Mouse (Mus musculus) gonadal fat pad, adult 2 months (tissue): Measurements from ENCODE around the gene Gnas. TPM values are rescaled to one million over a fixed set of nuclear protein-coding genes. Genes with fewer than 3 reads are reported as not detected.
"Not testable (repeated sequence)": the region's sequence is repeated elsewhere in the genome, so short reads cannot be mapped to it uniquely, and the experiment has no call there.

Experiments
- DNase-seq: peaks from one replicate; pipeline ENCODE4 v3.0.0-alpha.2; 2012; ENCODE audit warnings: low read depth
- polyA plus RNA-seq: library from polyadenylated mRNA; depleted of rRNA; stranded (reverse); fragments of >200 nt; gene quantifications from 2 replicates; pipeline ENCODE4 v1.2.3, GENCODE M21; 2012

Gene Gnas
- polyA plus RNA-seq, 1 experiment: 1,261 TPM

- no peak for DNase-seq
Measured at GRCm38 (mm10) chr2:174328358-174328905, 44.3 kb downstream of the Gnas start.

- no peak for DNase-seq
Measured at GRCm38 (mm10) chr2:174328926-174329662, 45.0 kb downstream of the Gnas start.

DNA sequence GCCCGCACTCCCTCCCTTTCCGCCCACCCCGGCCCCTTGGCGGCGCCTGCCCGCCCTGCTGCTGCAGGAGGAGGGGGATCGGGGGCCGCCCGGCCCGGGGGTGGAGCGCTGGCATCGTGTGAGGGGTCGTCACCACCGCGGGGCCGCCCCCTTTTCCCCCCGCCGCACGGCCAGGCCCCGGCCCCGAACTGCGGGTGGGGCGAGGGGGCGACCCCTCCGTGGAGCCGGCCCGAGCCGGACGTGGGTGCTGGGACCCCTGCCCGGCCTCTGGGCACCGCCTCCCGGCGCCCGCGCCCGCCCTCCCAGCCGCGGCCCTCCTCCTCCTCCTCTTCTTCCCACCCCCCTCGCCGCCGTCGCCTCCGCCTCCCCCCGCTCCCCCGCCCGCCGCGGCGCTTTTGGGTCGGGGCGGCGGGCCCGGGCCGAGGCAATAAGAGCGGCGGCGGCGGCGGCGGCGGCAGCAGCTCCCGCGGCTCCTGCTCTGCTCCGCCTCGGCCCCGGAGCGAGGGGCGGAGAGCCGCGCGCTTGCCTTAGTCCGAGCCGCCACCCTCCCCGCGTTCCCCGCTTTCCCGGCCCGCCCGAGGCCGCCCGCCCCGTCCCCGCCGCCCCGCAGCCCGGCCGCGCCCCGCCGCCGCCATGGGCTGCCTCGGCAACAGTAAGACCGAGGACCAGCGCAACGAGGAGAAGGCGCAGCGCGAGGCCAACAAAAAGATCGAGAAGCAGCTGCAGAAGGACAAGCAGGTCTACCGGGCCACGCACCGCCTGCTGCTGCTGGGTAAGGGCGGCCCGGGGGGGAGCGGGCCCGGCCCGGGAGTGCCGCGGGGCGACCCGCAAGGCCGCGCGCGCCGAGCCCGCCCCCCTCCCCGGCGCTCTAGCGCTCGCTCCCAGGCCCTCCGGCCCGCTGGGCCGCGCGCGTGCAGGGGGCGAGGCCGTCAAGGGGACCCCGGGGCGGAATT lies 45.8 kb downstream of the Gnas start:
- no peak for DNase-seq

DNA sequence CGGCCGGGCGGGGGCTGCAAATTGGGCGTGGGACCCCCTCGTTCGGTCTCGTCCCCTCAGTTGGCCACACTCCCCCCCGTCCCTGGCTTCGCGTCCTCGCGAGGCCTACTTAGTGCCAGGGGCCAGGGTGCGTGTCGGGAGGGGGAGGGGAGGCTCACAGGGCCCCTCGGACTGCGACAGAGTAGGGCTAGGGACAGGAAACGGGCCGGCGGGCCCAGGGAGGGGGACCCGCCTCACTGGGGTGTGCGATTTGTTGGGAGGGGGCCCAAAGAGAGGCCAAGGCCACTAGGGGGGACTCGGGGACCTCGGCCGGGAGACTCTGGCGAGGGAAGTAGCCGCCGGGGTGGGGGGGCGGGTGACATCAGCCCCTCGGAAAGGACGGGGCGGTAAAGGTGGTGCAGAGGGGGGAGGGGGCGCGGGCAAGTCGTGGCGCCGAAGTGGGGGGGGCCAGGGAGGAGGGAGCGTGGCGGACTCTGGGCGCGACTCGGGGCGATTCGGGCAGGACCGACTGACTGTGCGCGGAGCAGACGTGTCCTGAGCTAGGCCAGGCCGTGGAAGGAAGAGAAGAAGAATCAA lies 46.6 kb downstream of the Gnas start:
- no peak for DNase-seq

DNA sequence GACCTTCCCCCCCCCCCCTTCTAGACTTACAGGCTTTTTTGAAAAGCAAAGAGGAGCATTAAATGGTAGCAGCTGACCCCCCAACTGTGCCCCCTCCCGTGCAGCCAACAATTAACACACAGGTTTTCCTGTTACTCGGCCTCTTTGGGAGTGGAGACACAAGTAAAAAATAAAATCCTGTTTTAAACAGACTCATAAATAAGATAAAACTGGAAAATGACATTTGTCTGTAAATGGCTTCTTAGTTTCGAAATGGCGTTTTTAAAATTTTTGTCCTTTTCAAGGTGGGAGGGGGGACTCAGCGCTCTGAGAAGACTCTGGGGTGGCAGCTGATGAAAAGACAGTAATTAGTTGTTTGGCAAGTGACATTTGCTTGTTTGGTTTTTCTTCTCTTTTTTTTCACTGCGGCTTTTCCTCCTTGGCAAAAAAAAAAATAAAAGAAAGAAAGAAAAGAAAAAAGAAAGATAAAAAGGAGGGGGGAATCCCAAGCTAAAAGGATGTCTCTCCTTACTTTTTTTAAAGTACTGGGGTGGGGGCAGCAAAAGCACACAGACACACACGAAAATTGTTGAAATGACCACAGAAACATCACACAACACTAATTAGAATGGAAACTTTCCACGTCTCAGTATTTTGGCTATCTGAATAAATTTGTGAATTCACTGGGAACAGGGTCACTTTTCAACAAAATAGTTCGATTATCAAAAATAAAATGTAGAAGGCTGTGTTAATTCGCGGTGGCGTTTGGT lies 47.3 kb downstream of the Gnas start:
- DNase-seq: no peak

DNA sequence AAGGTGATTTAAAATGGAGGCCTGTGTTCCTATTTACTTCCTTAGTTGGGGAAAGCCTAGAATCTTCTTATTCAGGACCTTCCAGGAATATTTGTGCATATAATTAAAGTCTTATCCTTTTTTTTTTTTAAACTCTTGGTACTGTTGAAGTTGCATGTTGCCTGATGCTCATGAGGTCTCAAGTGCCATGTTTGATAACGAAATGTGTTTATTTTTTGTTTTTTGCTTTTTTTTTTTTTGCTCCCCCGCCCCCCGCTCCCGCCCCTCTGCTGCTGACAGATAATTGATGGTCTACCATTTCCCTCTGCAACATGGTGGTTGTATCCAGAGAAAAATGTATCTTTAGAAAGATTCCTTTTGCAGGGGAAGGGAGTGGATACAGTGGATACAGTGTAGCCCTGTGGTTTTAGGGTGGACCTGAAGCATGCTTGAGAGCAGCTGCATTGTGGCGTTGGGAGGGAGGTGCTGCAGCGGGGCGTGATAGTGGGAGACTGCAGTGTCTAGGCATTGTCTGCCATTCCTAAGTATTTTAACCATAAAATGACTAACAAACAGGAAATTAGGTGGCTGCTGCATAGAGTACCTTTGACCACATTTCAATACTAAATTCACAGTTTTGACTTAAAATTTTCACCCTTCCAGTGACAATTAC lies 49.2 kb downstream of the Gnas start:
- DNase-seq: no peak

DNA sequence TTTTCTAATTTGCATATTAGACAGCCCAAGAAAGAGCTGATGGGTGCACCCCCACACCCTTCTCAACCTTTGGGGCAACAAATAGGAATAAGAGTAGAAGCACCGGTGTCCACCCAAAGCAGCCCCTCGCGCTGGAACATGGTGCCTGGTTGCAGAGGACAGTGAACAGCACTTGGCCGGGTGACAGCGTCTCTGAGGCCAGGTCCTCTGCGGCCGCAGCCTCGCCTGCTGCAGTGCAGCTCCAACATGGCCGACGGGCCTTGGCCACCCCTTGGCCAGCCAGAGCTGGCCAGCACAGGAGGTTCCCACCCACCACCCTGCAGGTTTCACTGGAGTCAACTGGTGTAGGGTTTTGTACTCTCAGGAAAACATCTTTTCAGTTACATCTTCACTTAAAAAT lies 50.3 kb downstream of the Gnas start:
- no peak for DNase-seq

GRCm38 (mm10) chr2:174337275-174337674 lies 53.2 kb downstream of the Gnas start:
- no peak for DNase-seq

- DNase-seq: no peak
Measured at GRCm38 (mm10) chr2:174339701-174340100, 55.6 kb downstream of the Gnas start.

DNA sequence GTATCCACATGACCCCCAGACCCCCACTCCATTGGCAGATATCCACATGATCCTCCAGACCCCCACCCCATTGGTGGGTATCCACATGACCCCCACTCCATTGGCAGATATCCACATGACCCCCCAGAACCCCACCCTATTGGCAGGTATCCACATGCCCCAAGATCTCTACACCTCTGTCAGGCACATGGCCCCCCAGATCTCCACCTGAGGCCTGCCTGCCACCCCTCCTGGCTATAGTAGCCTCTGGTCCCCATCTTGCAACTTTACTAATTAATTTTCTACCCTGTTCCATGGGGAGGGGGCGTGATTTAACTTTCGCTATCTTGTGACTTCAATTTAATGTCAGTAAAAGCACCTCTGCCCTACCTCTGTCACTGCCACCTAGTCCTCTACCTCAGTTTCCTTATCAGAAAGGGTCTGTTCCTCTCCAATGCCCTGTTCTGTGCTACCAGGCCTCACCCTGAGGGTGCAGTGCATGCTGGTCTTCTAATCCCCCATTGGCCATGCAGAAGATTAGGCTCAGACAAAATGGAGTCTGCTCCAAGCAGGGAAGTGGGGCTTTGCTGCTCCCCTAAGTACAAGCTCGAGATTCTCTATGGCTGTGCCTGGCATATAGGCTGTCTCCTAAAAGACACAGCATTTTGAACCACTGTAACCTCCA lies 56.2 kb downstream of the Gnas start:
- DNase-seq: no peak

GRCm38 (mm10) chr2:174340893-174341580 lies 56.9 kb downstream of the Gnas start:
- no peak for DNase-seq

DNA sequence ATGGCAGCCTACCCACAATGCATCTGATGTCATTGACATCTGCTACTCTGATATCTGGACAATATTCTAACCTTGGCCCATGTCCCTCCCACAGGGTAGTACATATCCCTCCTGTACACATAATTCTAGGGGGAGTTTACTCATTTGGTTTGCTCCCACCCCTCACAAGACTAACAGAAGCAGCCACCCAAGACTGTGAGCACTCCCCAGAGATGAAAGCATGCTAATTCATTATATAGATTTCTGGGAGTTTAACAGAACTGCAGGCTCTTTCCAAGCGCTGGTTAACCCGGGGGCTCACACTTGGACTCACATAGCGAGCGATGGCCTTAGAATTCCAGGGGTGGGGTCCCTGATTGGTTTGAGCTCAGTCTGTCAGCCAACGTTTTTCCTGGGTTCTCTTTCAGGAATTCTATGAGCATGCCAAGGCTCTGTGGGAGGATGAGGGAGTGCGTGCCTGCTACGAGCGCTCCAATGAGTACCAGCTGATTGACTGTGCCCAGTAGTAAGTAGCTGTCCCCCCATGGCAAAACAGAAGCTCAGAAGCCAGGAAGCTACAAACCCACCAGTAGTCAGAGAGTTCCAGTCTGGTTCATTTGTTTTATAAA lies 58.8 kb downstream of the Gnas start:
- no peak for DNase-seq

DNA sequence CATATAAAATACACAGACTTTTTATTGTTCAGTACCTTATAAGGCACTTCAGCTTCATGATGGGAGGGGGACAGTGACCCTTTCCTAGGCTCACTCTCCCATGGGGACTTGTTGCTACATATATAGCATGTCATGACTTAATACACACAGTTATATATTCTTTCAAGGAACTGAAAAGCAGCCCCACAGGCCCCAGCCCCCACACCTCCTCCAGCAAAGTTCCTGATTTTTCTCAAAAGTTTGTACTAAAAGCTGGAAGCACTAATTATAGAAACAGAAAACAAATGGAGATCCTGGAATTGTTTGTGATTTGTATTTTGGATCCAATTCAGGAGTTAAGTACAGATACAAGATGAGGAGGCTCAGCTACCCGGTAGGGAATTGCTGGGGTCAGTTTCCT lies 59.4 kb downstream of the Gnas start:
- DNase-seq: no peak

GRCm38 (mm10) chr2:174344003-174344655 lies 60.0 kb downstream of the Gnas start:
- no peak for DNase-seq

DNA sequence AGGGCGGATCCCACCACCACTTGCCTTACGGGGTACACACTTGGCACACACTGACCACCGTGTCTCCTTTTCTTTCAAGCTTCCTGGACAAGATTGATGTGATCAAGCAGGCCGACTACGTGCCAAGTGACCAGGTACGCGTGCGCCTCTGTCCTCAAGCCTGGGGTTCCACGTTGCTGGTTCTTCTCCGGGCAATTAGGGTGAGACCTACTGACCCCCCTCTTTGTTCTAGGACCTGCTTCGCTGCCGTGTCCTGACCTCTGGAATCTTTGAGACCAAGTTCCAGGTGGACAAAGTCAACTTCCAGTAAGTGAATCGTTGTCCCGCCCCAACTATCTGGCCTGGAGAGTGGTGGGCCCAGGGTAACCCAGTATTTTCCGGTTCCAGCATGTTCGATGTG lies 60.9 kb downstream of the Gnas start:
- no peak for DNase-seq

DNA sequence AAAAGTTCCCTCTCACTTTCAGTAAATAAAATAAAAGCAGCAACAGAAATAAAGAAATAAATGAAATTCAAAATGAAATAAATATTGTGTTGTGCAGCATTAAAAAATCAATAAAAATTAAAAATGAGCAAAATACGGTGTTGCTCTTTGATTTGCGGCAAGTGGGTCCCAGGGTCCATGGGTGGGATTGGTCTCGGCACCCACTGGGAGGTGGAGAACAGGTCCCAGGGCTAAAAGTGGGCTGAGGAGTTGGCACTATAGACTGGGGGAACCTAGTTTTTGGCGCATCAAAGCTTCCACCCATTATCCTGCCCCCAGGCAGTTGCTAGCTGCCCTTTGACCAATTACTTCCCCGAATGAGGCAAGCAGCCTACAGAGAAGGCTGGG lies 62.5 kb downstream of the Gnas start, which contains the start of gene Gm20721:
Gm20721 (minus strand) TSS at position 101 of the 387 bp plus-strand sequence.
- no peak for DNase-seq

DNA sequence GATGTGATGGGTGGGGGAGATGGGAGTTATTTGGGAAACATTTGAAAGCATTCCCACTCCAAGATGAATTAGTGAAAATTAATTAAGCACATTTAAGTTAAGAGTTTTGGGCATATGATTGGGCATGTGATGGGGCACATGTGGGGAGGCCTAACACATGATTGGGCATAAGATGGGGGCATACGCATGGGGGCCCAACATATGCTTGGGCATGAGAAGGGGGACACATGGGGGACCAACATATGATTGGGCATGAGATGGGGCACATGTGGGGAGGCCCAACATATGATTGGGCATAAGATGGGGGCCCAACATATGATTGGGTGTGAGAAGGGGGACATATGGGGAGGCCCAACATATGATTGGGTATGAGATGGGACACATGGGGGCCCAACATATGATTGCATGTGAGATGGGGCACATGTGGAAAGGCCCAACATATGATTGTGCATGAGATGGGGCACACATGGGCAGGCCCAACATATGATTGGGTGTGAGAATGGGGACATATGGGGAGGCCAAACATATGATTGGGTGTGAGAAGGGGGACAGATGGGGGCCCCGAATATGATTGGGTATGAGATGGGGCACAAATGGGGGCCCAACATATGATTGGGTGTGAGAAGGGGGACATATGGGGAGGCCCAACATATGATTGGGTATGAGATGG lies 63.0 kb downstream of the Gnas start:
- not testable (repeated sequence) for DNase-seq

GRCm38 (mm10) chr2:174358516-174358915 lies 74.4 kb downstream of the Gnas start:
- DNase-seq: no peak
